Mouse (Mus musculus) E14TG2a.4 (cell line): ENCODE data around the gene Snap91.

Source experiments
- CTCF ChIP-seq: conservative IDR thresholded peaks from 2 replicates; pipeline ENCODE4 v1.5.1; 2014; ENCODE audit warnings: low read length
- NANOG ChIP-seq: IDR thresholded peaks from 2 replicates; pipeline ENCODE4 v1.6.1; 2014; ENCODE audit warnings: borderline replicate concordance, low read length, mixed read lengths
- POU5F1 ChIP-seq: IDR thresholded peaks from 2 replicates; pipeline ENCODE4 v1.6.1; 2014; ENCODE audit warnings: low read length, borderline replicate concordance

DNA sequence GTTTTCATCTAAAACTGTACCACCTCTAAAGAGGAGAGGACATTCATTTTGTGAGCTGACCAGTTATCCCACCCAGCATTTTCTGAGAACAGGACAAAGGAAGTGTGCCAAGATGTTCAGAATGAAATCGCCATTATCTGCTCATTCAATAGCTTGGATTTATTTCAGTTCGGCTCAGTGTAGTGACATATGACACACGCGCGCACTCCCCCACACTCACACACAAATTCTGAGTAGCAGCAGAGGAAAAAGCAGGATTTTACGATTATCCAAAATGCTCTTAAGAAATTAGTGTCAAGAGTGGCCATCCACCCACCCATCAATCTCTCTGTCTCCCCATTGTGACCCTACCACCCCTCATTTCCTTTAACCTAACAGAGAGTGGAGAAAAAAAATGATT, 1.7 kb downstream of the Snap91 start:
- TF ChIP-seq CTCF (no peak), POU5F1 (no peak), NANOG (no peak)
